Mouse (Mus musculus) heart, embryonic 11.5 days (tissue): ENCODE results near the gene Gm37240. TPM values are rescaled to one million over a fixed set of nuclear protein-coding genes. Genes with fewer than 3 reads are reported as not detected.

Source experiments
- ATAC-seq: fragments of 200-750 bp; cut with Nextera tagmentation; replicated peaks from 2 replicates; pipeline ENCODE4 v1.8.0; 2017; ENCODE audit warnings: moderate library complexity; ENCODE audit not compliant: insufficient number of reproducible peaks, low FRiP score, low TSS enrichment
- H3K27ac ChIP-seq: fragments of 300-500 bp; sonication (generic); 2 replicates; pipeline ENCODE4 v1.5.1; 2014; ENCODE audit warnings: mild to moderate bottlenecking, low read depth, low read length
- H3K27me3 ChIP-seq: fragments of 300-500 bp; sonication (generic); 2 replicates; pipeline ENCODE4 v1.6.1; 2014; ENCODE audit warnings: mild to moderate bottlenecking, low read length, mixed read lengths; ENCODE audit not compliant: control insufficient read depth, insufficient read depth
- H3K36me3 ChIP-seq: fragments of 300-500 bp; sonication (generic); 2 replicates; pipeline ENCODE4 v1.6.1; 2014; ENCODE audit warnings: mild to moderate bottlenecking, low read length, moderate library complexity, mixed read lengths; ENCODE audit not compliant: control insufficient read depth, insufficient read depth
- H3K4me1 ChIP-seq: fragments of 300-500 bp; sonication (generic); 2 replicates; pipeline ENCODE4 v1.6.1; 2014; ENCODE audit warnings: low read length; ENCODE audit not compliant: control insufficient read depth, insufficient read depth
- H3K4me2 ChIP-seq: fragments of 300-500 bp; sonication (generic); 2 replicates; pipeline ENCODE4 v1.6.1; 2014; ENCODE audit warnings: mild to moderate bottlenecking, moderate library complexity
- H3K4me3 ChIP-seq: fragments of 300-500 bp; sonication (generic); 2 replicates; pipeline ENCODE4 v1.5.1; 2014; ENCODE audit warnings: low read depth, low read length
- H3K9ac ChIP-seq: fragments of 300-500 bp; sonication (generic); 2 replicates; pipeline ENCODE4 v1.6.1; 2014; ENCODE audit warnings: mild to moderate bottlenecking, low read depth, low read length, moderate library complexity
- H3K9me3 ChIP-seq: fragments of 300-500 bp; sonication (generic); replicated peaks from 2 replicates; pipeline ENCODE4 v1.6.1; 2016; ENCODE audit warnings: low read length; ENCODE audit not compliant: control insufficient read depth
- WGBS: fragments of 180-500 bp; shearing (Covaris S2); extraction: QIAGEN DNeasy Blood & Tissue Kit; methylation state at CpG from one replicate; pipeline ENCODE4 v1.1.7; 2014; ENCODE audit not compliant: insufficient replicate concordance; 5-methylcytosine and 5-hydroxymethylcytosine counted together
- polyA plus RNA-seq: library from polyadenylated mRNA; unstranded; fragments of >200 nt; fragmentation: Nextera tagmentation; extraction: Ambion mirVana; gene quantifications from 2 replicates; pipeline ENCODE4 v1.2.1, GENCODE M21; 2014

Gene Gm37240
- polyA plus RNA-seq, 1 experiment from 2014 or later: 4.5 TPM

DNA sequence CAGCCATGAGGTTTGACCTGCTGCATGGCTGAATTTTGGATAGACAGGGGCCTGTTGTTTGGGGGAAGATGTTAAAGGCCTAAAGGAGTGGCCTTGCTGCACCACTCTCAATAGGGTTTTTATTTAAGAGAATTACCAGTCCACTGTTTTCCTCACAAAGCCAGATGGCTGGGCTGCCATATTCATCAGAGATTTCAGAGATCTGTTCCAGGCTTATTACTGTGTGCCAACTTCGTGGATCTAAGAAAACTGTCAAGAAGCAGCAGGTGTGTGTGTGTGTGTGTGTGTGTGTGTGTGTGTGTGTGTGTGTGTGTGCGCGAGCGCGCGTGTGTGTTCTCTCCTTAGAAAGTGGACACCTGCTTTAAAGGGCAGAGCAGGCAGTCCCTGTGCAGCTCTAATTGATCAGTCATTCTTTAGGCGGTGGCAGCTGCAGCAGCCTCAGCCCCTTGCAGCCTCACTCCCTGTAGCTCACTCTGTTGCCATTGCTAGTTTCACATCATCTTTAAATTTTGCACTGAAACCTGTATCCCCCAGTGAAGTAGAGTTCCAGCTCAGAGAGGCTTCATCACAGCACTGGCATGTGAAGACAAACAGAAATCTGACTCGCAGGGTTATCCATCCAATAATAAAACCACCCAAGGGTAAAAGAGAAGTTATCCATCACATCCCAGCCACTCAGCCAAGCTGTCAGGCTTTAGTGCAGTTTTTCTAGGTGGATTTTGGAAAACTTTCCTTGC is 252.8 kb downstream of the Gm37240 start:
- WGBS: 88% methylated on average over 8 of the region's 8 CpGs
- Histone ChIP-seq H3K4me2 (no peak overlapping the region), H3K4me3 (no peak overlapping the region), H3K9me3 (no peaks in the 10 kb centered on the region), H3K9ac (no peak overlapping the region), H3K4me1 (peaks cover 17% of the 10 kb centered on the region), H3K27ac (no peak overlapping the region), H3K27me3 (no peaks in the 10 kb centered on the region), H3K36me3 (no peaks in the 10 kb centered on the region)
- ATAC-seq: no peak

DNA sequence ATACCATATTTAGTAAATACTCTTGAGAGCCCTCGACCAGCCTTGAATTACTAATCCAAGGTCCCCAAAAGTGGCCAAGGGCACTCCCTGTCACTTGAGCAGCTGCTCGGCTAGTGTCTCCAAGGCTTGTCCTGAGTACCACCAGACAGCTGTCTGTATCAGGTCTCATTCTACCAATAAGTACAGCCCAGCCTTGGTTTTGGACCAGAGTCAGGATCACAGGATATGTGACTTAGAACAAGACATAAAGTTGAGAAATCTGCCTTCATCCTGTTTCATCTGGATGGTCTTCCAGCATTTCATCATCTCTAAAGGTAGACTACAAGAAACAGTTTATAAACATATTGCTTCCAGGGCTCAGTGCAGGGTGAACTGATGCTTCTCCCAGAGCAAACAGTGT is 253.6 kb downstream of the Gm37240 start:
- no peaks in the 10 kb centered on the region for H3K36me3 ChIP-seq
- no peaks in the 10 kb centered on the region for H3K9me3 ChIP-seq
- H3K9ac ChIP-seq: no peak overlapping the region
- WGBS: 58% methylated on average over 2 of the region's 2 CpGs
- no peaks in the 10 kb centered on the region for H3K27me3 ChIP-seq
- peaks cover 17% of the 10 kb centered on the region for H3K4me1 ChIP-seq
- no peak for ATAC-seq
- no peak overlapping the region for H3K4me3 ChIP-seq
- no peak overlapping the region for H3K4me2 ChIP-seq
- H3K27ac ChIP-seq: no peak overlapping the region

- H3K4me3 ChIP-seq: no peak overlapping the region
- H3K27ac ChIP-seq: no peak overlapping the region
- 94% methylated on average over 4 of the region's 4 CpGs for WGBS
- no peak for ATAC-seq
- no peaks in the 10 kb centered on the region for H3K27me3 ChIP-seq
- no peak overlapping the region for H3K4me2 ChIP-seq
- no peaks in the 10 kb centered on the region for H3K36me3 ChIP-seq
- H3K4me1 ChIP-seq: no peaks in the 10 kb centered on the region
- H3K9ac ChIP-seq: no peak overlapping the region
- no peaks in the 10 kb centered on the region for H3K9me3 ChIP-seq
These were observed 257.3 kb downstream of the Gm37240 start for GRCm38 (mm10) chr3:85629895-85630510.

DNA sequence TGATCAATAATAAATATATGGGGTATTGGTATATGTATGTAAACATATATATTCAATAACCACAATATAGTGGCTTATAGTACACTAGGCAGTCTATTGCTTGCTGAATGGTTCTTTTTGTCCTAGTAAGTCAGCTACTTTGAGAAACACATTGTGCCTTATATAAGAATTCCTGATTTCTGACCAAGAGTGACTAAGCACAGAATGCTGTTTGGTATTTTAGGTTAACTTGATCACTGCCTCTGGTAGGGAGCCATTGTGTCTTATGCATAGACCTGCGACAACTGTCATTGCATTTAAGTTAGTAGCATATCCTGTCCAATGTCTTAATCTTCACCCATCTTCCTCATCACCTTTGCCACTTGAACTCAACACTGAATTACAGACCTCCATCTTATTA is 267.6 kb downstream of the Gm37240 start:
- Histone ChIP-seq H3K9ac (no peak overlapping the region), H3K9me3 (no peaks in the 10 kb centered on the region), H3K4me1 (no peaks in the 10 kb centered on the region), H3K4me3 (no peak overlapping the region), H3K36me3 (0 out of 2 replicates have a peak, but pooled peaks cover 5% of the 10 kb centered on the region), H3K4me2 (no peak overlapping the region), H3K27ac (no peak overlapping the region), H3K27me3 (no peaks in the 10 kb centered on the region)
- ATAC-seq: no peak
- 90% methylated on average over 1 of the region's 1 CpGs for WGBS

DNA sequence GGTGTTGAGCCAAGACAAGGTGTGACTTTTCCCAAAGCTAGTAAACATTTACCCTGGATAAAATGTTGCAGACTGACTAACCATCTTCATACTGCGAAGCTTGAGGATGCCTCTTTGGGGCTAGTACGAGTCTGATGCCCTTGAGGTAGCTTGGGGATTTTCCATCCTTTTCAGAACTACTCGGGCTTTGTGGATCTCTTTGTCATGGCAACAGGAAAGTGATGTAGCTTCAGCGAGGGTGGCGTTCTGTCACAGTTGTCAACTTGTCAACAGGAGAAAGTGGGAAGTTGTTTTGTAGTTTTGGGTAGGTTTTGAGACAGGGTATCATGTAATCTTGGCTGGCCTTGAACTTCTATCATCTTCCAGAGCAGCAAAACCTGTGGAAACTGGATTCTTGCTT is 268.0 kb downstream of the Gm37240 start:
- no peak for ATAC-seq
- WGBS: 77% methylated on average over 5 of the region's 5 CpGs

GRCm38 (mm10) chr3:85618885-85619284 is 268.4 kb downstream of the Gm37240 start:
- Histone ChIP-seq H3K4me1 (no peaks in the 10 kb centered on the region), H3K9me3 (no peaks in the 10 kb centered on the region), H3K27ac (no peak overlapping the region), H3K27me3 (no peaks in the 10 kb centered on the region), H3K4me3 (no peak overlapping the region), H3K9ac (no peak overlapping the region), H3K36me3 (0 out of 2 replicates have a peak, but pooled peaks cover 5% of the 10 kb centered on the region), H3K4me2 (no peak overlapping the region)
- 75% methylated on average over 6 of the region's 6 CpGs for WGBS
- no peak for ATAC-seq

More for the DNA sequence above, 268.0 kb downstream of the Gm37240 start:
- Histone ChIP-seq H3K4me1 (no peaks in the 10 kb centered on the region), H3K9ac (no peak overlapping the region), H3K4me3 (no peak overlapping the region), H3K36me3 (0 out of 2 replicates have a peak, but pooled peaks cover 5% of the 10 kb centered on the region), H3K27me3 (no peaks in the 10 kb centered on the region), H3K9me3 (no peaks in the 10 kb centered on the region), H3K27ac (no peak overlapping the region), H3K4me2 (no peak overlapping the region)

- Histone ChIP-seq H3K27ac (no peak overlapping the region), H3K9ac (no peak overlapping the region), H3K4me1 (peaks cover 5% of the 10 kb centered on the region), H3K36me3 (0 out of 2 replicates have a peak, but pooled peaks cover 5% of the 10 kb centered on the region), H3K4me2 (no peak overlapping the region), H3K9me3 (no peaks in the 10 kb centered on the region), H3K4me3 (no peak overlapping the region), H3K27me3 (no peaks in the 10 kb centered on the region)
- WGBS: 76% methylated on average over 1 of the region's 1 CpGs
- no peak for ATAC-seq
These were observed 270.9 kb downstream of the Gm37240 start for GRCm38 (mm10) chr3:85616389-85616788.

GRCm38 (mm10) chr3:85607753-85608152 is 279.6 kb downstream of the Gm37240 start:
- Histone ChIP-seq H3K27me3 (no peaks in the 10 kb centered on the region), H3K9me3 (no peaks in the 10 kb centered on the region), H3K4me3 (no peak overlapping the region), H3K27ac (no peak overlapping the region), H3K36me3 (no peaks in the 10 kb centered on the region), H3K4me2 (no peak overlapping the region), H3K4me1 (peaks cover 9% of the 10 kb centered on the region), H3K9ac (no peak overlapping the region)
- 85% methylated on average over 2 of the region's 2 CpGs for WGBS
- no peak for ATAC-seq

DNA sequence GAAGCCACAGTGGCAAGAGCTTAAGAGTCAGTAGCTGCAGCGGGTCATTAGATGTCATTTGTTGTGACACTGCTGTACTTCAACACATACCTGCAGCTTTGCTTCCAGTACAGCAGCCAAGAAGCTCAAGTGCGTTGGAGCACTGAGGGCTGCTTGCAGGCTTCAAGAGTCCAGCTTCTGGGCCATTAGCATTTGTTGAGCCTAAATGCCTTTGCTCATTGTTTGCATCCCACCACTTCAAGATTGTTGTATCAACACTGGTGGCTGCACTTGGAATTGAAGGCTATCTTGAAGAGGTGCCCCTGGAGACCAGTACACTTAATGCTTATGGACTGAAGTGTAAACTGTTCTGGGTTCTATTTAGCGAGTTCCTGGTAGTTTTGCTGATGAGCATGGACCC is 280.4 kb downstream of the Gm37240 start:
- Histone ChIP-seq H3K27me3 (no peaks in the 10 kb centered on the region), H3K4me1 (peaks cover 10% of the 10 kb centered on the region), H3K27ac (no peak overlapping the region), H3K9ac (no peak overlapping the region), H3K9me3 (no peaks in the 10 kb centered on the region), H3K4me3 (no peak overlapping the region), H3K36me3 (no peaks in the 10 kb centered on the region), H3K4me2 (no peak overlapping the region)
- ATAC-seq: no peak
- 77% methylated on average over 3 of the region's 3 CpGs for WGBS
